Mouse (Mus musculus): Measurements from ENCODE around the gene Hist1h4b.
"Not testable (repeated sequence)": the region's sequence is repeated elsewhere in the genome, so short reads cannot be mapped to it uniquely, and the experiment has no call there.

Hist1h4b gene

GRCm38 (mm10) chr13:23740256-23740840, 16.5 kb upstream of the Hist1h4b start:
- no peak for DNase-seq (ENCODE audit: low spot score in 2 of 2)

- DNase-seq (ENCODE audit: low spot score in 2 of 2): no peak
Observed at GRCm38 (mm10) chr13:23740910-23741309, 15.9 kb upstream of the Hist1h4b start.

GRCm38 (mm10) chr13:23742007-23742406, 14.8 kb upstream of the Hist1h4b start:
- DNase-seq (ENCODE audit: low spot score in 2 of 2): no peak

GRCm38 (mm10) chr13:23743215-23743614, 13.6 kb upstream of the Hist1h4b start:
- no peak for DNase-seq (ENCODE audit: low spot score in 2 of 2)

- DNase-seq (ENCODE audit: low spot score in 2 of 2): no peak
Observed at GRCm38 (mm10) chr13:23743963-23744362, 12.8 kb upstream of the Hist1h4b start.

GRCm38 (mm10) chr13:23744421-23745380, 12.1 kb upstream of the Hist1h4b start:
- DNase-seq (ENCODE audit: low spot score in 2 of 2): no peak

GRCm38 (mm10) chr13:23745381-23746161, 11.2 kb upstream of the Hist1h4b start, which contains the start of gene Hist1h3c:
Gene Hist1h3c (minus strand): TSS chr13:23745602.
- DNase-seq (ENCODE audit: low spot score in 2 of 2): peak; percentile 60 to 79

- peak; percentile 53 to 76 for DNase-seq (ENCODE audit: low spot score in 2 of 2)
Observed at GRCm38 (mm10) chr13:23746201-23747080, 10.4 kb upstream of the Hist1h4b start, which contains the start of gene Hist1h2bb. Gene Hist1h2bb (plus strand): TSS chr13:23746734.

GRCm38 (mm10) chr13:23747081-23747891, 9.5 kb upstream of the Hist1h4b start:
- no peak for DNase-seq (ENCODE audit: low spot score in 2 of 2)

- DNase-seq (ENCODE audit: low spot score in 2 of 2): no peak
Observed at GRCm38 (mm10) chr13:23747892-23748288, 8.9 kb upstream of the Hist1h4b start.

GRCm38 (mm10) chr13:23749563-23750121, 7.2 kb upstream of the Hist1h4b start:
- no peak for DNase-seq (ENCODE audit: low spot score in 2 of 2)

GRCm38 (mm10) chr13:23750839-23751477, 5.9 kb upstream of the Hist1h4b start, which contains the start of gene Hist1h2ab:
Gene Hist1h2ab (plus strand): TSS chr13:23751126.
- DNase-seq (ENCODE audit: low spot score in 2 of 2): not testable (repeated sequence)

- no peak for DNase-seq (ENCODE audit: low spot score in 2 of 2)
Observed at GRCm38 (mm10) chr13:23751478-23751956, 5.3 kb upstream of the Hist1h4b start.

GRCm38 (mm10) chr13:23752067-23752741, 4.6 kb upstream of the Hist1h4b start, which contains the start of gene Hist1h3b:
Gene Hist1h3b (plus strand): TSS chr13:23752267.
- peak; percentile 92 to 94 for DNase-seq (ENCODE audit: low spot score in 2 of 2)

- DNase-seq (ENCODE audit: low spot score in 2 of 2): no peak
Observed at GRCm38 (mm10) chr13:23752742-23753172, 4.1 kb upstream of the Hist1h4b start.

GRCm38 (mm10) chr13:23753314-23754078, 3.3 kb upstream of the Hist1h4b start:
- no peak for DNase-seq (ENCODE audit: low spot score in 2 of 2)

GRCm38 (mm10) chr13:23755000-23755399, 1.8 kb upstream of the Hist1h4b start:
- DNase-seq (ENCODE audit: low spot score in 2 of 2): no peak
